ENCODE assay signal across 8 mouse cellular contexts in genomic region chr2:157068701-157069354, GRCm38 (mm10). TPM values are rescaled to one million over a fixed set of nuclear protein-coding genes. Genes with fewer than 3 reads are reported as not detected.
DNase-seq lines count a peak whose midpoint lies in the region; ATAC-seq and TF ChIP-seq lines count a peak whose summit lies in the region.

No protein-coding gene starts in this region.

- H3K36me3 ChIP-seq in hindbrain, embryonic 10.5 days, result peaks cover 67% of the 10 kb centered on the region
- 0 out of 2 replicates have a peak, but pooled peaks cover 2% of the 10 kb centered on the region for H3K36me3 ChIP-seq in hindbrain, embryonic 11.5 days (ENCODE audit: control insufficient read depth, insufficient read depth, low read length)
- peaks cover 20% of the 10 kb centered on the region for H3K36me3 ChIP-seq in forebrain, embryonic 13.5 days (ENCODE audit: poor library complexity, severe bottlenecking)
- no peaks in the 10 kb centered on the region for H3K36me3 ChIP-seq in macrophage (ENCODE audit: inconsistent target)

- no peak overlapping the region for H3K4me2 ChIP-seq in hindbrain, embryonic 11.5 days (replicated peaks; ENCODE audit: low read depth, low read length)
- peak overlapping the region; percentile 18; the same call in 1 of the 2 replicates for H3K4me2 ChIP-seq in forebrain, embryonic 13.5 days

- no peak for DNase-seq in hindbrain, embryonic 10.5 days (ENCODE audit: low spot score)
- no peak for DNase-seq in hindbrain, embryonic 11.5 days (ENCODE audit: low spot score)
- peak; percentile 75 to 79 for DNase-seq in cerebellum, adult 2 months
- no peak for DNase-seq in right cerebral cortex, postnatal 10 days (ENCODE audit: low spot score in 2 of 2)
- DNase-seq in spleen, adult 12 weeks (ENCODE audit: low spot score), result no peak

- TF ChIP-seq POLR2A in cerebellum, adult 2 months (IDR thresholded peaks at IDR 0.05; ENCODE audit: borderline replicate concordance, insufficient read depth, low read length), result peak; percentile 23; the same call in 1 of the 2 replicates

- H3K9ac ChIP-seq in hindbrain, embryonic 11.5 days (ENCODE audit: low read depth, low read length), result no peak overlapping the region
- H3K9ac ChIP-seq in forebrain, embryonic 13.5 days, result peak overlapping the region; percentile 22; the same call in 1 of the 2 replicates

- 82% methylated on average over 14 of the region's 14 CpGs for WGBS in hindbrain, embryonic 10.5 days
- WGBS in hindbrain, embryonic 11.5 days, result 76% methylated on average over 14 of the region's 14 CpGs
- 6% methylated on average over 14 of the region's 14 CpGs for WGBS in cerebellum, adult 2 months
- WGBS in forebrain, embryonic 13.5 days, result 55% methylated on average over 14 of the region's 14 CpGs
- WGBS in macrophage (ENCODE audit: missing documents), result 87% methylated on average over 14 of the region's 14 CpGs

- no peaks in the 10 kb centered on the region for H3K27me3 ChIP-seq in hindbrain, embryonic 10.5 days (ENCODE audit: insufficient read depth, poor library complexity, severe bottlenecking)
- no peaks in the 10 kb centered on the region for H3K27me3 ChIP-seq in hindbrain, embryonic 11.5 days (ENCODE audit: control insufficient read depth, insufficient read depth, low read length)
- no peaks in the 10 kb centered on the region for H3K27me3 ChIP-seq in cerebellum, adult 2 months (ENCODE audit: control insufficient read depth, insufficient read depth, low read length)
- H3K27me3 ChIP-seq in forebrain, embryonic 13.5 days, result no peaks in the 10 kb centered on the region

- ATAC-seq in hindbrain, embryonic 11.5 days (ENCODE audit: low FRiP score), result no peak
- no peak for ATAC-seq in forebrain, embryonic 13.5 days
- no peak for ATAC-seq in megakaryocyte-erythroid progenitor cell, adult 5-6 weeks (replicated peaks; ENCODE audit: low FRiP score, low TSS enrichment, poor library complexity, severe bottlenecking)

- H3K4me3 ChIP-seq in hindbrain, embryonic 10.5 days, result no peak overlapping the region
- H3K4me3 ChIP-seq in hindbrain, embryonic 11.5 days (ENCODE audit: low read depth, low read length), result no peak overlapping the region
- peak overlapping the region; percentile 12 for H3K4me3 ChIP-seq in cerebellum, adult 2 months (replicated peaks; ENCODE audit: insufficient read depth, low read depth, low read length)
- no peak overlapping the region for H3K4me3 ChIP-seq in forebrain, embryonic 13.5 days
- H3K4me3 ChIP-seq in macrophage (ENCODE audit: inconsistent target), result no peak overlapping the region

- no peak for TF ChIP-seq CTCF in cerebellum, adult 2 months (IDR thresholded peaks at IDR 0.05; ENCODE audit: borderline replicate concordance, insufficient read depth, low read depth, low read length)

- peaks cover 80% of the 10 kb centered on the region for H3K79me2 ChIP-seq in macrophage (ENCODE audit: inconsistent target)

- H3K9me3 ChIP-seq in hindbrain, embryonic 10.5 days, result no peaks in the 10 kb centered on the region
- no peaks in the 10 kb centered on the region for H3K9me3 ChIP-seq in hindbrain, embryonic 11.5 days (ENCODE audit: control insufficient read depth, low read length)
- no peaks in the 10 kb centered on the region for H3K9me3 ChIP-seq in forebrain, embryonic 13.5 days (replicated peaks)

- H3K27ac ChIP-seq in hindbrain, embryonic 10.5 days, result peak overlapping the region; percentile 73
- H3K27ac ChIP-seq in hindbrain, embryonic 11.5 days (ENCODE audit: low read depth, low read length), result no peak overlapping the region
- peak overlapping the region; percentile 97 for H3K27ac ChIP-seq in cerebellum, adult 2 months (ENCODE audit: insufficient read depth, low read length)
- H3K27ac ChIP-seq in forebrain, embryonic 13.5 days, result peak overlapping the region; percentile 66
- H3K27ac ChIP-seq in macrophage, result peak overlapping the region; percentile 97

- H3K4me1 ChIP-seq in hindbrain, embryonic 10.5 days (replicated peaks), result peaks cover 86% of the 10 kb centered on the region
- peaks cover 9% of the 10 kb centered on the region; the same call in 1 of the 2 replicates for H3K4me1 ChIP-seq in hindbrain, embryonic 11.5 days (replicated peaks; ENCODE audit: control insufficient read depth, insufficient read depth, low read length)
- H3K4me1 ChIP-seq in cerebellum, adult 2 months (ENCODE audit: control insufficient read depth, insufficient read depth, low read length), result peaks cover 90% of the 10 kb centered on the region
- peaks cover 92% of the 10 kb centered on the region for H3K4me1 ChIP-seq in forebrain, embryonic 13.5 days

RNA-seq across cellular contexts. Expression of gene Soga1, which starts 10.2 kb away (rescaled TPM):
- polyA plus RNA-seq in hindbrain, embryonic 10.5 days (2016; fragmentation: Nextera tagmentation; extraction: Ambion mirVana), result 3.7 and 4.0 TPM in 2 replicates
- 7.2 and 9.8 TPM in 2 replicates for polyA plus RNA-seq in hindbrain, embryonic 11.5 days (2014; fragmentation: Nextera tagmentation; extraction: Ambion mirVana)
- 38.3 and 50.1 TPM in 2 replicates for polyA plus RNA-seq in cerebellum, adult 2 months (2012; rRNA removed)
- 4.8 and 5.1 TPM in 2 replicates for polyA plus RNA-seq in forebrain, embryonic 13.5 days (2015; fragmentation: Nextera tagmentation; extraction: Ambion mirVana)
- 100 to 1,000 TPM in 1 of 26 experiments, 10 to 100 TPM in 25; 12.2 to 152 (median 35.2) TPM for total RNA-seq in macrophage (2018; cell fraction: chromatin; rRNA removed)
- total RNA-seq in macrophage (2018; cell fraction: cytosol; rRNA removed), result 10 to 100 TPM in 14 of 26 experiments, 1 to 10 TPM in 12; 5.1 to 30.7 (median 12.8) TPM
- 10 to 100 TPM in 25 of 26 experiments, 1 to 10 TPM in 1; 10.0 to 61.1 (median 26.6) TPM for total RNA-seq in macrophage (2018; cell fraction: nucleus; rRNA removed)
- 8.1 to 15.4 TPM (median 10.2 TPM) in 3 replicates for polyA plus RNA-seq in macrophage (2018)
- total RNA-seq in megakaryocyte-erythroid progenitor cell, adult 5-6 weeks (2014; fragmentation: Nextera tagmentation), result 11.0 and 11.7 TPM in 2 replicates
- 5.6 and 8.6 TPM in 2 replicates for total RNA-seq in megakaryocyte-erythroid progenitor cell, adult 5-6 weeks (2017)

RNA-seq across cellular contexts. Expression of gene Tldc2, which starts 18.0 kb away (rescaled TPM):
- polyA plus RNA-seq in hindbrain, embryonic 10.5 days (2016; fragmentation: Nextera tagmentation; extraction: Ambion mirVana), result not detected in 2 replicates
- not detected in 2 replicates for polyA plus RNA-seq in hindbrain, embryonic 11.5 days (2014; fragmentation: Nextera tagmentation; extraction: Ambion mirVana)
- 6.0 and 7.1 TPM in 2 replicates for polyA plus RNA-seq in cerebellum, adult 2 months (2012; rRNA removed)
- polyA plus RNA-seq in forebrain, embryonic 13.5 days (2015; fragmentation: Nextera tagmentation; extraction: Ambion mirVana), result not detected in 2 replicates
- 1 to 10 TPM in 2 of 26 experiments, not detected in 24; 1.6 to 2.6 TPM for total RNA-seq in macrophage (2018; cell fraction: chromatin; rRNA removed)
- total RNA-seq in macrophage (2018; cell fraction: cytosol; rRNA removed), result not detected
- total RNA-seq in macrophage (2018; cell fraction: nucleus; rRNA removed), result not detected
- not detected in 3 replicates for polyA plus RNA-seq in macrophage (2018)
- total RNA-seq in megakaryocyte-erythroid progenitor cell, adult 5-6 weeks (2014; fragmentation: Nextera tagmentation), result not detected in 2 replicates
- total RNA-seq in megakaryocyte-erythroid progenitor cell, adult 5-6 weeks (2017), result not detected in 2 replicates

Comparison
In these comparisons a context has a peak if more than half of its experiments do, and no peak if none do; other contexts are left out.
1. DNase-seq: peak in cerebellum, adult 2 months (2 of 2); none in hindbrain, embryonic 10.5 days (single experiment), hindbrain, embryonic 11.5 days (single experiment), right cerebral cortex, postnatal 10 days (0 of 2) and spleen, adult 12 weeks (single experiment).